In the genomic region with DNA sequence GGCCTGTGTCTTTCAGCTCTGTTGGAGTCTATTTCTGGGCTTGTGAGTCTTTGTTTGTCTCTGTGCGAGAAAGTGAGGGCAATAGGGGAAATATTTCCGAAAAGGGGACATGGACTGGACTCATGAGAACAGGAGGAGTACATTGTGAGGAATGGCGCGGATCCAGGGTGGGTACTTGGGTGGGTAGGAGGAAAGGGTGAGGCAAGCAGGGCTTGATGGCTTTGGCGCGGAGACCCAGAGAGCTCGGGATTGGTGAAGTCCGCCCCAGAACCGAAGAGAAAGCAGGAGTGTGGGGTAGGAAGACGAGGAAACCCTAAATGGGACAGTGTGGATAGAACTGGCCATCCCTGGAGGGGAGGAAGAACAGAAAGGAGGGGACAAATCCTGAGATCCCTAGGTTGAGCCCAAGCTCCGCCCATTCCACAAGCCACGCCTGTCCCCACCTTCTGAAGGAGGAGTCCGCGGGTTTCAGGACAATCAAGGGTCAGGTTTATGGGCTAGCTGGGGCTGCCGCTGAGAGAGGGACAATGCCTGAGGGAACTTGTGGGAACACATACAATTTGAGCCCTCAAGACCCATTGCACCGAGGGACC, we compare ENCODE assay signal across 8 mouse cellular contexts. TPM values are rescaled to one million over a fixed set of nuclear protein-coding genes. Genes with fewer than 3 reads are reported as not detected.
DNase-seq lines count a peak whose midpoint lies in the region; ATAC-seq and TF ChIP-seq lines count a peak whose summit lies in the region.

No protein-coding gene starts in this region.

- peak overlapping the region; percentile 70 for H3K4me3 ChIP-seq in ES-Bruce4 (ENCODE audit: low read depth, low read length)
- H3K4me3 ChIP-seq in embryonic facial prominence, embryonic 13.5 days, result peak overlapping the region; percentile 67
- peak overlapping the region; percentile 78 for H3K4me3 ChIP-seq in heart, embryonic 13.5 days
- peak overlapping the region; percentile 69 for H3K4me3 ChIP-seq in kidney, embryonic 16.5 days (ENCODE audit: low read length)
- H3K4me3 ChIP-seq in stomach, embryonic 16.5 days (replicated peaks; ENCODE audit: low read length), result peak overlapping the region; percentile 70

- TF ChIP-seq CTCF in ES-Bruce4 (IDR thresholded peaks at IDR 0.05; ENCODE audit: low read depth, low read length), result no peak

- TF ChIP-seq EP300 in ES-Bruce4 (IDR thresholded peaks at IDR 0.05; ENCODE audit: insufficient read depth, low read depth, low read length), result no peak

- no peaks in the 10 kb centered on the region for H3K36me3 ChIP-seq in ES-Bruce4 (ENCODE audit: control insufficient read depth, insufficient read depth, low read length, poor library complexity, severe bottlenecking)
- no peaks in the 10 kb centered on the region for H3K36me3 ChIP-seq in embryonic facial prominence, embryonic 13.5 days
- H3K36me3 ChIP-seq in heart, embryonic 13.5 days, result no peaks in the 10 kb centered on the region
- no peaks in the 10 kb centered on the region for H3K36me3 ChIP-seq in kidney, embryonic 16.5 days (ENCODE audit: insufficient read depth, low read length)
- H3K36me3 ChIP-seq in stomach, embryonic 16.5 days (ENCODE audit: control insufficient read depth, insufficient read depth, low read length), result no peaks in the 10 kb centered on the region

- no peak for TF ChIP-seq POLR2A in ES-Bruce4 (IDR thresholded peaks at IDR 0.05; ENCODE audit: insufficient read depth, low read length)

- peak; percentile 24; the same call in 1 of the 2 replicates for ATAC-seq in embryonic facial prominence, embryonic 13.5 days (ENCODE audit: insufficient number of reproducible peaks, insufficient read depth, low FRiP score, low TSS enrichment, low read depth)
- ATAC-seq in heart, embryonic 13.5 days (ENCODE audit: extremely low read depth, insufficient number of reproducible peaks, low FRiP score, low TSS enrichment), result peak; percentile 22; the same call in 1 of the 2 replicates
- peak; percentile 48 for ATAC-seq in kidney, embryonic 16.5 days (ENCODE audit: low FRiP score, low TSS enrichment)
- ATAC-seq in stomach, embryonic 16.5 days (ENCODE audit: insufficient read depth, low FRiP score), result peak; percentile 80
- ATAC-seq in activated CD4-positive, CD25-positive, alpha-beta regulatory T cell, adult 4 months, result no peak

- peak overlapping the region; percentile 83 for H3K4me2 ChIP-seq in embryonic facial prominence, embryonic 13.5 days
- peak overlapping the region; percentile 94 for H3K4me2 ChIP-seq in heart, embryonic 13.5 days
- H3K4me2 ChIP-seq in kidney, embryonic 16.5 days (replicated peaks; ENCODE audit: low read depth, low read length), result peak overlapping the region; percentile 86
- peak overlapping the region; percentile 90 for H3K4me2 ChIP-seq in stomach, embryonic 16.5 days (ENCODE audit: low read depth, low read length)

- 3% methylated on average over 16 of the region's 16 CpGs for WGBS in embryonic facial prominence, embryonic 13.5 days
- under 1% methylated on average over 16 of the region's 16 CpGs for WGBS in heart, embryonic 13.5 days
- 3% methylated on average over 16 of the region's 16 CpGs for WGBS in kidney, embryonic 16.5 days
- 1% methylated on average over 16 of the region's 16 CpGs for WGBS in stomach, embryonic 16.5 days

- peaks cover 12% of the 10 kb centered on the region for H3K27me3 ChIP-seq in ES-Bruce4 (ENCODE audit: control insufficient read depth, insufficient read depth, low read length, poor library complexity, severe bottlenecking)
- no peaks in the 10 kb centered on the region for H3K27me3 ChIP-seq in embryonic facial prominence, embryonic 13.5 days
- H3K27me3 ChIP-seq in heart, embryonic 13.5 days (replicated peaks), result peaks cover 9% of the 10 kb centered on the region; the same call in 1 of the 2 replicates
- no peaks in the 10 kb centered on the region for H3K27me3 ChIP-seq in kidney, embryonic 16.5 days (ENCODE audit: insufficient read depth, low read length)
- H3K27me3 ChIP-seq in stomach, embryonic 16.5 days (ENCODE audit: control insufficient read depth, insufficient read depth, low read length), result no peaks in the 10 kb centered on the region

- H3K4me1 ChIP-seq in ES-Bruce4 (ENCODE audit: control insufficient read depth, insufficient read depth, low read length), result no peaks in the 10 kb centered on the region
- H3K4me1 ChIP-seq in embryonic facial prominence, embryonic 13.5 days, result peaks cover 73% of the 10 kb centered on the region
- H3K4me1 ChIP-seq in heart, embryonic 13.5 days, result peaks cover 73% of the 10 kb centered on the region
- peaks cover 72% of the 10 kb centered on the region for H3K4me1 ChIP-seq in kidney, embryonic 16.5 days (ENCODE audit: insufficient read depth, low read length)
- H3K4me1 ChIP-seq in stomach, embryonic 16.5 days (ENCODE audit: control insufficient read depth, insufficient read depth, low read length), result peaks cover 59% of the 10 kb centered on the region

- H3K9me3 ChIP-seq in ES-Bruce4 (replicated peaks; ENCODE audit: control insufficient read depth, insufficient read depth, low read length, poor library complexity, severe bottlenecking), result no peaks in the 10 kb centered on the region
- H3K9me3 ChIP-seq in embryonic facial prominence, embryonic 13.5 days, result no peaks in the 10 kb centered on the region
- no peaks in the 10 kb centered on the region for H3K9me3 ChIP-seq in heart, embryonic 13.5 days
- no peaks in the 10 kb centered on the region for H3K9me3 ChIP-seq in kidney, embryonic 16.5 days (ENCODE audit: low read length)
- no peaks in the 10 kb centered on the region for H3K9me3 ChIP-seq in stomach, embryonic 16.5 days (replicated peaks; ENCODE audit: control insufficient read depth, low read length)

- peak overlapping the region; percentile 85 for H3K9ac ChIP-seq in ES-Bruce4 (ENCODE audit: low read depth, poor library complexity, severe bottlenecking)
- H3K9ac ChIP-seq in embryonic facial prominence, embryonic 13.5 days, result peak overlapping the region; percentile 95
- H3K9ac ChIP-seq in heart, embryonic 13.5 days, result peak overlapping the region; percentile 96
- peak overlapping the region; percentile 91 for H3K9ac ChIP-seq in kidney, embryonic 16.5 days (replicated peaks; ENCODE audit: low read length)
- peak overlapping the region; percentile 96 for H3K9ac ChIP-seq in stomach, embryonic 16.5 days (ENCODE audit: low read length)

- no peak overlapping the region for H3K27ac ChIP-seq in ES-Bruce4 (ENCODE audit: insufficient read depth, low read length)
- peak overlapping the region; percentile 100 for H3K27ac ChIP-seq in embryonic facial prominence, embryonic 13.5 days
- H3K27ac ChIP-seq in heart, embryonic 13.5 days (replicated peaks), result peak overlapping the region; percentile 100
- peak overlapping the region; percentile 99 for H3K27ac ChIP-seq in kidney, embryonic 16.5 days (ENCODE audit: low read length)
- peak overlapping the region; percentile 100 for H3K27ac ChIP-seq in stomach, embryonic 16.5 days (ENCODE audit: low read length)

- peak; percentile 92 for DNase-seq in adrenal gland, postnatal 14 days
- peak; percentile 87 for DNase-seq in lung, postnatal 14 days

RNA-seq across cellular contexts. Expression of a gene that starts 16.3 kb away (rescaled TPM):
- polyA plus RNA-seq in ES-Bruce4 (2011; ENCODE audit: insufficient read depth, insufficient read length, low read depth, missing spikeins), result 5.7 and 8.3 TPM in 2 replicates
- total RNA-seq in adrenal gland, postnatal 14 days (2021), result 32.3 and 44.0 TPM in 2 replicates
- polyA plus RNA-seq in embryonic facial prominence, embryonic 13.5 days (2015; fragmentation: Nextera tagmentation; extraction: Ambion mirVana), result 24.2 and 26.4 TPM in 2 replicates
- polyA plus RNA-seq in heart, embryonic 13.5 days (2015; fragmentation: Nextera tagmentation; extraction: Ambion mirVana), result 16.1 and 16.6 TPM in 2 replicates
- 27.1 and 28.3 TPM in 2 replicates for polyA plus RNA-seq in kidney, embryonic 16.5 days (2015; fragmentation: Nextera tagmentation; extraction: Ambion mirVana)
- polyA plus RNA-seq in stomach, embryonic 16.5 days (2015; fragmentation: Nextera tagmentation; extraction: Ambion mirVana), result 21.8 and 23.9 TPM in 2 replicates
- 10 to 100 TPM in 1 of 2 experiments, 1 to 10 TPM in 1; 8.3 to 17.8 TPM for polyA plus RNA-seq in activated CD4-positive, CD25-positive, alpha-beta regulatory T cell, adult 4 months (2017; shearing (Covaris generic))

RNA-seq across cellular contexts. Expression of a gene that starts 21.4 kb away (rescaled TPM):
- 1.5 and 1.9 TPM in 2 replicates for polyA plus RNA-seq in ES-Bruce4 (2011; ENCODE audit: insufficient read depth, insufficient read length, low read depth, missing spikeins)
- total RNA-seq in adrenal gland, postnatal 14 days (2021), result 15.5 and 24.3 TPM in 2 replicates
- 37.4 and 43.5 TPM in 2 replicates for polyA plus RNA-seq in embryonic facial prominence, embryonic 13.5 days (2015; fragmentation: Nextera tagmentation; extraction: Ambion mirVana)
- 54.5 and 58.5 TPM in 2 replicates for polyA plus RNA-seq in heart, embryonic 13.5 days (2015; fragmentation: Nextera tagmentation; extraction: Ambion mirVana)
- 24.5 and 25.0 TPM in 2 replicates for polyA plus RNA-seq in kidney, embryonic 16.5 days (2015; fragmentation: Nextera tagmentation; extraction: Ambion mirVana)
- polyA plus RNA-seq in stomach, embryonic 16.5 days (2015; fragmentation: Nextera tagmentation; extraction: Ambion mirVana), result 13.1 and 17.1 TPM in 2 replicates
- under 1 TPM in 1 of 2 experiments, not detected in 1; 0.41 TPM for polyA plus RNA-seq in activated CD4-positive, CD25-positive, alpha-beta regulatory T cell, adult 4 months (2017; shearing (Covaris generic))

RNA-seq across cellular contexts. Expression of a gene that starts 25.6 kb away (rescaled TPM):
- 113 and 120 TPM in 2 replicates for polyA plus RNA-seq in ES-Bruce4 (2011; ENCODE audit: insufficient read depth, insufficient read length, low read depth, missing spikeins)
- 59.3 and 67.0 TPM in 2 replicates for total RNA-seq in adrenal gland, postnatal 14 days (2021)
- 112 and 115 TPM in 2 replicates for polyA plus RNA-seq in embryonic facial prominence, embryonic 13.5 days (2015; fragmentation: Nextera tagmentation; extraction: Ambion mirVana)
- 66.7 and 70.7 TPM in 2 replicates for polyA plus RNA-seq in heart, embryonic 13.5 days (2015; fragmentation: Nextera tagmentation; extraction: Ambion mirVana)
- polyA plus RNA-seq in kidney, embryonic 16.5 days (2015; fragmentation: Nextera tagmentation; extraction: Ambion mirVana), result 118 TPM in 2 replicates
- polyA plus RNA-seq in stomach, embryonic 16.5 days (2015; fragmentation: Nextera tagmentation; extraction: Ambion mirVana), result 81.7 and 81.9 TPM in 2 replicates
- polyA plus RNA-seq in activated CD4-positive, CD25-positive, alpha-beta regulatory T cell, adult 4 months (2017; shearing (Covaris generic)), result 10 to 100 TPM; 51.8 to 56.8 TPM

RNA-seq across cellular contexts. Expression of a gene that starts 46.2 kb away (rescaled TPM):
- not detected in 2 replicates for polyA plus RNA-seq in ES-Bruce4 (2011; ENCODE audit: insufficient read depth, insufficient read length, low read depth, missing spikeins)
- total RNA-seq in adrenal gland, postnatal 14 days (2021), result not detected in 2 replicates
- polyA plus RNA-seq in embryonic facial prominence, embryonic 13.5 days (2015; fragmentation: Nextera tagmentation; extraction: Ambion mirVana), result 0.11 TPM in 1 of 2 replicates, not detected in the other
- 0.08 and 0.11 TPM in 2 replicates for polyA plus RNA-seq in heart, embryonic 13.5 days (2015; fragmentation: Nextera tagmentation; extraction: Ambion mirVana)
- 0.16 and 0.41 TPM in 2 replicates for polyA plus RNA-seq in kidney, embryonic 16.5 days (2015; fragmentation: Nextera tagmentation; extraction: Ambion mirVana)
- polyA plus RNA-seq in stomach, embryonic 16.5 days (2015; fragmentation: Nextera tagmentation; extraction: Ambion mirVana), result 0.13 TPM in 1 of 2 replicates, not detected in the other
- polyA plus RNA-seq in activated CD4-positive, CD25-positive, alpha-beta regulatory T cell, adult 4 months (2017; shearing (Covaris generic)), result under 1 TPM in 1 of 2 experiments, not detected in 1; 0.46 TPM
